Mouse (Mus musculus): Measurements from ENCODE around the gene Tsc2. TPM values are rescaled to one million over a fixed set of nuclear protein-coding genes. Genes with fewer than 3 reads are reported as not detected.

Gene Tsc2
- total RNA-seq, 4 experiments from 2014 or later: 79.2 to 135 (median 111) TPM

- DNase-seq: no peak
Measured at GRCm38 (mm10) chr17:24608370-24608769, 24.1 kb downstream of the Tsc2 start.

- no peak for DNase-seq
Measured at GRCm38 (mm10) chr17:24604557-24604956, 27.9 kb downstream of the Tsc2 start.

GRCm38 (mm10) chr17:24603961-24604360 is 28.5 kb downstream of the Tsc2 start:
- no peak for DNase-seq

GRCm38 (mm10) chr17:24600502-24600901 is 31.9 kb downstream of the Tsc2 start:
- DNase-seq: no peak

- no peak for DNase-seq
Measured at GRCm38 (mm10) chr17:24597989-24598388, 34.4 kb downstream of the Tsc2 start.

GRCm38 (mm10) chr17:24596471-24597183 is 35.8 kb downstream of the Tsc2 start:
- no peak for DNase-seq

GRCm38 (mm10) chr17:24596073-24596466 is 36.4 kb downstream of the Tsc2 start:
- DNase-seq: no peak

- DNase-seq: no peak
Measured at GRCm38 (mm10) chr17:24595126-24596072, 37.0 kb downstream of the Tsc2 start.

GRCm38 (mm10) chr17:24593992-24594890 is 38.2 kb downstream of the Tsc2 start:
- DNase-seq: no peak

- DNase-seq: no peak
Measured at GRCm38 (mm10) chr17:24593248-24593647, 39.2 kb downstream of the Tsc2 start.

- DNase-seq: no peak
Measured at GRCm38 (mm10) chr17:24591695-24592094, 40.7 kb downstream of the Tsc2 start.

GRCm38 (mm10) chr17:24590943-24591342 is 41.5 kb downstream of the Tsc2 start:
- no peak for DNase-seq

- DNase-seq: no peak
Measured at GRCm38 (mm10) chr17:24586532-24586931, 45.9 kb downstream of the Tsc2 start.

- DNase-seq: no peak
Measured at GRCm38 (mm10) chr17:24584520-24584919, 47.9 kb downstream of the Tsc2 start.

- DNase-seq: no peak
Measured at GRCm38 (mm10) chr17:24583599-24584460, 48.6 kb downstream of the Tsc2 start.

- no peak for DNase-seq
Measured at GRCm38 (mm10) chr17:24580287-24580686, 52.1 kb downstream of the Tsc2 start.

- no peak for DNase-seq
Measured at GRCm38 (mm10) chr17:24579532-24579931, 52.9 kb downstream of the Tsc2 start.

- DNase-seq: no peak
Measured at GRCm38 (mm10) chr17:24573811-24574210, 58.6 kb downstream of the Tsc2 start.

GRCm38 (mm10) chr17:24572651-24573245 is 59.7 kb downstream of the Tsc2 start:
- DNase-seq: no peak

- no peak for DNase-seq
Measured at GRCm38 (mm10) chr17:24569837-24570236, 62.6 kb downstream of the Tsc2 start.

Data from adrenal gland, adult 8-10 months (tissue).